Mouse (Mus musculus) G1E (cell line): ENCODE data around the gene Rin3.

ENCODE experiments used
- CTCF ChIP-seq: IDR thresholded peaks from 2 replicates; pipeline ENCODE4 v1.5.1; 2012; ENCODE audit warnings: low read depth, low read length, inconsistent platforms, mixed read lengths
- GATA1 ChIP-seq: IDR thresholded peaks from 2 replicates; pipeline ENCODE4 v1.6.1; 2012; ENCODE audit warnings: borderline replicate concordance, low read length, inconsistent platforms, mixed read lengths
- POLR2AphosphoS5 ChIP-seq: IDR thresholded peaks from 2 replicates; pipeline ENCODE4 v1.6.1; 2012; ENCODE audit warnings: low read depth, low read length, inconsistent platforms; ENCODE audit not compliant: insufficient replicate concordance

- TF ChIP-seq POLR2AphosphoS5 (no peak), CTCF (no peak), GATA1 (no peak)
Measured at GRCm38 (mm10) chr12:102390042-102390441, 107.2 kb downstream of the Rin3 start.
